Mouse (Mus musculus): ENCODE measurements around the gene Scrn1. TPM values are rescaled to one million over a fixed set of nuclear protein-coding genes. Genes with fewer than 3 reads are reported as not detected.

The Scrn1 gene
- polyA plus RNA-seq, 1 experiment from 2014 or later = 9.1 TPM

Other genes starting within 250 kb of the Scrn1 start
- 0.09 and 0.24 TPM in 2 replicates for gene Prr15, start 240.7 kb downstream of the Scrn1 start, polyA plus RNA-seq (2014; fragmentation: Nextera tagmentation; extraction: Ambion mirVana)
- gene Wipf3, start 136.9 kb downstream of the Scrn1 start, polyA plus RNA-seq (2014; fragmentation: Nextera tagmentation; extraction: Ambion mirVana) = 0.54 and 0.95 TPM in 2 replicates
- 26.5 and 28.8 TPM in 2 replicates for gene Plekha8, start 28.6 kb upstream of the Scrn1 start, polyA plus RNA-seq (2014; fragmentation: Nextera tagmentation; extraction: Ambion mirVana)
- gene Fkbp14, start 30.8 kb upstream of the Scrn1 start, polyA plus RNA-seq (2014; fragmentation: Nextera tagmentation; extraction: Ambion mirVana) = 19.2 and 20.4 TPM in 2 replicates
- gene Mturn, start 115.1 kb upstream of the Scrn1 start, polyA plus RNA-seq (2014; fragmentation: Nextera tagmentation; extraction: Ambion mirVana) = 7.0 and 7.8 TPM in 2 replicates